8 mouse cellular contexts compared by ENCODE assay signal in the genomic region with DNA sequence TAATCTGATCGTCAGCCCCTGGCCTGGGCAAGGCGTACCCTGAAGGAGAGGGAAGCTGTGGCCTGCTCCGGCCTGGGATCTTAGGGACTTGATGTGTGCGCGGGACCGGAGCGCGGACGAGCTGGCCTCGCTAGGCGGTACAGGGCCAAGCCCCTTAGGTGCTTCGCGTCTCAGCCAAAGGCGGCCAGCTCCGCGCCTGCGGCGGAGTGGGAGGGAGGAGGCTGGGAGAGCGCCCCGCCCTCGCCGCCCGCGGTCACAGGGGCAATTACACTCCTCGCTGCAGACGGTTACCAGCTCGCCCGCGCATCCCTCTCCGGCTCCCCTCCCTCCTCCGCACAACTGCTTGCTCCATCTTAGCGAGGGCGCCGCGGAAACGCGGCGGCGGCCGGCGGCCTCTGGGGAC.
DNase-seq lines count a peak whose midpoint lies in the region; ATAC-seq and TF ChIP-seq lines count a peak whose summit lies in the region.

No protein-coding gene starts in this region.

- peak overlapping the region; percentile 73 for H3K4me2 ChIP-seq in hindbrain, embryonic 15.5 days
- H3K4me2 ChIP-seq in limb, embryonic 14.5 days (replicated peaks; ENCODE audit: low read depth, low read length, severe bottlenecking), result peak overlapping the region; percentile 62
- peak overlapping the region; percentile 53 for H3K4me2 ChIP-seq in midbrain, embryonic 15.5 days

- under 1% methylated on average over 20 of the region's 41 CpGs for whole genome bisulfite sequencing in hindbrain, embryonic 15.5 days
- 8% methylated on average over 17 of the region's 41 CpGs for WGBS in limb, embryonic 14.5 days
- WGBS in midbrain, embryonic 15.5 days, result 6% methylated on average over 26 of the region's 41 CpGs

- intact Hi-C loops in gastrocnemius, adult 2 months (cut with DNase I), result loop anchor here (5.0 kb wide), 1 partner anchor 52 kb away; no protein-coding TSS in a partner anchor

- H3K4me1 ChIP-seq in hindbrain, embryonic 15.5 days (replicated peaks), result peaks cover 43% of the 10 kb centered on the region
- peaks cover 35% of the 10 kb centered on the region for H3K4me1 ChIP-seq in limb, embryonic 14.5 days (ENCODE audit: control insufficient read depth, insufficient read depth, low read length)
- peaks cover 32% of the 10 kb centered on the region for H3K4me1 ChIP-seq in midbrain, embryonic 15.5 days

- no peak for DNase-seq in cerebellum, adult 9-10 months
- DNase-seq in cerebellum, adult 9-11 months, result peak; percentile 47
- peak; percentile 81 for DNase-seq in gastrocnemius, adult 2 months
- DNase-seq in limb, embryonic 14.5 days (ENCODE audit: low spot score), result peak; percentile 58
- peak; percentile 36 to 55 for DNase-seq in spleen, adult 18-20 months

- peak; percentile 34 for TF ChIP-seq CTCF in gastrocnemius, adult 2 months (IDR thresholded peaks at IDR 0.05)

- H3K9me3 ChIP-seq in hindbrain, embryonic 15.5 days, result no peaks in the 10 kb centered on the region
- no peaks in the 10 kb centered on the region for H3K9me3 ChIP-seq in limb, embryonic 14.5 days (ENCODE audit: control insufficient read depth, low read length)
- H3K9me3 ChIP-seq in midbrain, embryonic 15.5 days, result no peaks in the 10 kb centered on the region

- ATAC-seq in cerebellum, adult (ENCODE audit: insufficient number of reproducible peaks, low FRiP score, low TSS enrichment), result peak; percentile 74
- peak; percentile 80 for ATAC-seq in hindbrain, embryonic 15.5 days (ENCODE audit: low FRiP score, low read depth)
- ATAC-seq in limb, embryonic 14.5 days (ENCODE audit: low FRiP score, low read depth), result peak; percentile 65
- peak; percentile 79 for ATAC-seq in midbrain, embryonic 15.5 days (replicated peaks)

- peak overlapping the region; percentile 68 for H3K4me3 ChIP-seq in gastrocnemius, adult 2 months
- peak overlapping the region; percentile 35 for H3K4me3 ChIP-seq in hindbrain, embryonic 15.5 days
- H3K4me3 ChIP-seq in limb, embryonic 14.5 days (replicated peaks; ENCODE audit: low read length), result peak overlapping the region; percentile 33
- H3K4me3 ChIP-seq in midbrain, embryonic 15.5 days, result peak overlapping the region; percentile 33

- H3K27me3 ChIP-seq in hindbrain, embryonic 15.5 days, result peaks cover 33% of the 10 kb centered on the region; the same call in 1 of the 2 replicates
- peaks cover 16% of the 10 kb centered on the region; the same call in 1 of the 2 replicates for H3K27me3 ChIP-seq in limb, embryonic 14.5 days (ENCODE audit: control insufficient read depth, insufficient read depth, low read length)
- H3K27me3 ChIP-seq in midbrain, embryonic 15.5 days (replicated peaks), result peaks cover 24% of the 10 kb centered on the region

- peak overlapping the region; percentile 68 for H3K27ac ChIP-seq in gastrocnemius, adult 2 months
- peak overlapping the region; percentile 30; the same call in 1 of the 2 replicates for H3K27ac ChIP-seq in hindbrain, embryonic 15.5 days (replicated peaks)
- H3K27ac ChIP-seq in limb, embryonic 14.5 days (replicated peaks; ENCODE audit: low read depth, low read length), result no peak overlapping the region; the same call in 1 of the 2 replicates
- peak overlapping the region; percentile 47; the same call in 1 of the 2 replicates for H3K27ac ChIP-seq in midbrain, embryonic 15.5 days

- TF ChIP-seq POLR2A in limb, embryonic 14.5 days (IDR thresholded peaks at IDR 0.05; ENCODE audit: borderline replicate concordance, extremely low read depth, insufficient read depth, insufficient read length), result no peak

- no peaks in the 10 kb centered on the region for H3K36me3 ChIP-seq in hindbrain, embryonic 15.5 days
- H3K36me3 ChIP-seq in limb, embryonic 14.5 days (ENCODE audit: control insufficient read depth, insufficient read depth, low read length), result no peaks in the 10 kb centered on the region
- no peaks in the 10 kb centered on the region for H3K36me3 ChIP-seq in midbrain, embryonic 15.5 days (replicated peaks)

- H3K9ac ChIP-seq in hindbrain, embryonic 15.5 days, result peak overlapping the region; percentile 49
- peak overlapping the region; percentile 43; the same call in 1 of the 2 replicates for H3K9ac ChIP-seq in limb, embryonic 14.5 days (ENCODE audit: low read depth, low read length, severe bottlenecking)
- peak overlapping the region; percentile 20 for H3K9ac ChIP-seq in midbrain, embryonic 15.5 days
